In the genomic region with DNA sequence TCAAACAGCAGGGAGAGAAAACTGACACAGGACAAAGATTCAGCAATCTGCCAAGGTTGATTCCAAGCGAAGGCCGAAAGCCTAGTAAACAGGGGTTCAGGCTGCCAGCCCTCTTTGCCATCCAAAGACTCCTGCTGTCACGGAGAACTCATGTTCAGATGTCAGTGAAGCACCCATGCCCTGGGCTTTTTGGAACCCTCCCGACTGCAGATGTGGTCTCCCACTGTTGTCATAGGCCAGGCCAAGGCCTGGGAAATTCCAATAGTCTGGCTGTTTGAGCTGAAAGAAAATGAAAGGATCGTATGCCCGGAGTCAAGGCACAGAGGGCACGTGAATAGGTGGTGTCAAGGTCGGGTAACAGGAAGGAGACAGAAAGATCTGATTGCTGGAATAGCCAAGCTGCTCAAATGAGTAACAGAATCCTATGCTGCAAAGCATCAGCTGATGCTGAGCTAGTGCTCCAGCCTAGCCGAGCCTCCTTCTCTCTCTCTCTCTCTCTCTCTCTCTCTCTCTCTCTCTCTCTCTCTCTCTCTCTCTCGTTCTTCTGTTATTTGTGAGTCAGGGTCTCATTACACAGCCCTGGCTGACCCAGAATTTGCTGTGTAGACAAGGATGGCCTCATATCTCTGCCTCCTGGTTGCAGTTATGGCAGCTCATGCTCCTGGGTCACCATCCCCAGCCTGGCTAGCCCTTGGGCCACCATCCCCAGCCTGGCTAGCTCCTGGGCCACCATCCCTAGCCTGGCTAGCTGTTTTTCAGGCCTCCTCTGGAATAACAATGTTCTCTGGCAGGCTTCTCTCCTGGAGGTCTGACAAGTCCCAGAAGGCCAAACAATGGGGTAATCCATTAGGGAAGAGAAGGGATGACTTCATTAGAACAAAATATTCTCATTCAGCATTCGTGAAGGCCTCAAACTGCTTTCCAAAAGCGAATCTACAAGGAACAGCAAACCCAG, we compare ENCODE assay signal across 10 mouse cellular contexts. TPM values are rescaled to one million over a fixed set of nuclear protein-coding genes. Genes with fewer than 3 reads are reported as not detected.
DNase-seq lines count a peak whose midpoint lies in the region; ATAC-seq and TF ChIP-seq lines count a peak whose summit lies in the region.
"Had no signal": no experiment of that assay in that cellular context is flagged by ENCODE, and none has a peak within 500 bp of the region (broad histone marks: within the 10 kb centered on the region; RNA-seq: fewer than 3 reads in every experiment).

No protein-coding gene starts in this region.

- no peak overlapping the region for H3K4me2 ChIP-seq in heart, embryonic 12.5 days
- no peak overlapping the region for H3K4me2 ChIP-seq in hindbrain, postnatal 0 days (ENCODE audit: low read depth, low read length)
- no peak overlapping the region for H3K4me2 ChIP-seq in forebrain, embryonic 13.5 days
- H3K4me2 ChIP-seq: lung, embryonic 15.5 days had no signal

- peaks cover 10% of the 10 kb centered on the region for H3K4me1 ChIP-seq in heart, embryonic 12.5 days (replicated peaks)
- peaks cover 86% of the 10 kb centered on the region for H3K4me1 ChIP-seq in E14TG2a.4 (replicated peaks; ENCODE audit: low read depth, low read length)
- no peaks in the 10 kb centered on the region for H3K4me1 ChIP-seq in hindbrain, postnatal 0 days (ENCODE audit: insufficient read depth, low read length)
- H3K4me1 ChIP-seq in forebrain, embryonic 13.5 days, result peaks cover 9% of the 10 kb centered on the region
- H3K4me1 ChIP-seq: lung, embryonic 15.5 days had no signal

- TF ChIP-seq CTCF in E14TG2a.4 (conservative IDR thresholded peaks at IDR 0.05; ENCODE audit: low read length), result no peak
- TF ChIP-seq CTCF in hindbrain, postnatal 0 days (IDR thresholded peaks at IDR 0.05; ENCODE audit: low read depth), result no peak

- WGBS in heart, embryonic 12.5 days, result 51% methylated on average over 12 of the region's 12 CpGs
- 30% methylated on average over 11 of the region's 12 CpGs for WGBS in hindbrain, postnatal 0 days
- WGBS in forebrain, embryonic 13.5 days, result 49% methylated on average over 12 of the region's 12 CpGs

- H3K4me3 ChIP-seq in heart, embryonic 12.5 days, result no peak overlapping the region
- peak overlapping the region; percentile 46 for H3K4me3 ChIP-seq in E14TG2a.4 (replicated peaks; ENCODE audit: low read length)
- H3K4me3 ChIP-seq in hindbrain, postnatal 0 days (ENCODE audit: low read length), result no peak overlapping the region
- no peak overlapping the region for H3K4me3 ChIP-seq in forebrain, embryonic 13.5 days
- H3K4me3 ChIP-seq: lung, embryonic 15.5 days had no signal

- peak; percentile 97 for DNase-seq in heart, adult 11 months
- peak; percentile 39 to 61 for DNase-seq in adrenal gland, postnatal 36 days
- DNase-seq in hindbrain, postnatal 0 days (ENCODE audit: low spot score), result peak; percentile 17
- DNase-seq in cerebellum, postnatal 4 days (ENCODE audit: low spot score in 2 of 2), result no peak
- DNase-seq: retina, postnatal 1 day had no signal

- H3K36me3 ChIP-seq in heart, embryonic 12.5 days, result no peaks in the 10 kb centered on the region
- no peaks in the 10 kb centered on the region for H3K36me3 ChIP-seq in E14TG2a.4 (ENCODE audit: insufficient read depth, low read length)
- no peaks in the 10 kb centered on the region for H3K36me3 ChIP-seq in hindbrain, postnatal 0 days (ENCODE audit: insufficient read depth, low read length)
- no peaks in the 10 kb centered on the region for H3K36me3 ChIP-seq in forebrain, embryonic 13.5 days (ENCODE audit: poor library complexity, severe bottlenecking)
- H3K36me3 ChIP-seq: lung, embryonic 15.5 days had no signal

- H3K27ac ChIP-seq in heart, embryonic 12.5 days (ENCODE audit: poor library complexity, severe bottlenecking), result no peak overlapping the region
- H3K27ac ChIP-seq in hindbrain, postnatal 0 days, result peak overlapping the region; percentile 22; the same call in 1 of the 2 replicates
- H3K27ac ChIP-seq in forebrain, embryonic 13.5 days, result no peak overlapping the region
- H3K27ac ChIP-seq: lung, embryonic 15.5 days had no signal

- ATAC-seq in heart, embryonic 12.5 days (ENCODE audit: insufficient number of reproducible peaks, low FRiP score), result no peak
- no peak for ATAC-seq in hindbrain, postnatal 0 days
- no peak for ATAC-seq in granulocyte monocyte progenitor cell, adult 5-6 weeks (replicated peaks; ENCODE audit: poor library complexity, severe bottlenecking)
- ATAC-seq in forebrain, embryonic 13.5 days, result no peak

- no peaks in the 10 kb centered on the region for H3K27me3 ChIP-seq in heart, embryonic 12.5 days (replicated peaks)
- no peaks in the 10 kb centered on the region for H3K27me3 ChIP-seq in E14TG2a.4 (ENCODE audit: insufficient read depth, low read length)
- H3K27me3 ChIP-seq in hindbrain, postnatal 0 days (ENCODE audit: insufficient read depth, low read length), result no peaks in the 10 kb centered on the region
- H3K27me3 ChIP-seq in forebrain, embryonic 13.5 days, result no peaks in the 10 kb centered on the region
- H3K27me3 ChIP-seq: lung, embryonic 15.5 days had no signal

- no peak overlapping the region for H3K9ac ChIP-seq in heart, embryonic 12.5 days
- H3K9ac ChIP-seq in hindbrain, postnatal 0 days (replicated peaks; ENCODE audit: low read length), result no peak overlapping the region
- no peak overlapping the region; the same call in 1 of the 2 replicates for H3K9ac ChIP-seq in forebrain, embryonic 13.5 days
- H3K9ac ChIP-seq: lung, embryonic 15.5 days had no signal

- H3K9me3 ChIP-seq in heart, embryonic 12.5 days (replicated peaks), result no peaks in the 10 kb centered on the region
- H3K9me3 ChIP-seq in E14TG2a.4 (ENCODE audit: low read length), result no peaks in the 10 kb centered on the region
- no peaks in the 10 kb centered on the region for H3K9me3 ChIP-seq in hindbrain, postnatal 0 days (ENCODE audit: low read length)
- H3K9me3 ChIP-seq in forebrain, embryonic 13.5 days (replicated peaks), result no peaks in the 10 kb centered on the region
- H3K9me3 ChIP-seq: lung, embryonic 15.5 days had no signal

RNA-seq across cellular contexts. Expression of a gene that starts 9.1 kb away (rescaled TPM):
- polyA plus RNA-seq in heart, embryonic 12.5 days (2016; fragmentation: Nextera tagmentation; extraction: Ambion mirVana), result 87.8 and 95.3 TPM in 2 replicates
- total RNA-seq in adrenal gland, postnatal 36 days (2021), result 10 to 100 TPM; 81.8 to 86.1 TPM
- total RNA-seq in hindbrain, postnatal 0 days (2014; rRNA removed), result 35.0 and 69.2 TPM in 2 replicates
- 99.8 and 102 TPM in 2 replicates for polyA plus RNA-seq in hindbrain, postnatal 0 days (2015; fragmentation: Nextera tagmentation; extraction: Ambion mirVana)
- total RNA-seq in granulocyte monocyte progenitor cell, adult 5-6 weeks (2014; fragmentation: Nextera tagmentation), result 46.9 and 69.3 TPM in 2 replicates
- total RNA-seq in granulocyte monocyte progenitor cell, adult 5-6 weeks (2017), result 21.6 and 31.3 TPM in 2 replicates
- polyA plus RNA-seq in forebrain, embryonic 13.5 days (2015; fragmentation: Nextera tagmentation; extraction: Ambion mirVana), result 131 and 140 TPM in 2 replicates

RNA-seq across cellular contexts. Expression of a gene that starts 26.0 kb away (rescaled TPM):
- polyA plus RNA-seq in heart, embryonic 12.5 days (2016; fragmentation: Nextera tagmentation; extraction: Ambion mirVana), result 62.7 and 63.4 TPM in 2 replicates
- 10 to 100 TPM; 31.5 to 32.3 TPM for total RNA-seq in adrenal gland, postnatal 36 days (2021)
- total RNA-seq in hindbrain, postnatal 0 days (2014; rRNA removed), result 21.2 and 22.5 TPM in 2 replicates
- polyA plus RNA-seq in hindbrain, postnatal 0 days (2015; fragmentation: Nextera tagmentation; extraction: Ambion mirVana), result 35.1 and 39.5 TPM in 2 replicates
- 26.6 and 36.0 TPM in 2 replicates for total RNA-seq in granulocyte monocyte progenitor cell, adult 5-6 weeks (2014; fragmentation: Nextera tagmentation)
- 25.7 and 26.6 TPM in 2 replicates for total RNA-seq in granulocyte monocyte progenitor cell, adult 5-6 weeks (2017)
- 47.4 and 49.1 TPM in 2 replicates for polyA plus RNA-seq in forebrain, embryonic 13.5 days (2015; fragmentation: Nextera tagmentation; extraction: Ambion mirVana)

Comparison
In these comparisons a context has a peak if more than half of its experiments do, and no peak if none do; other contexts are left out.
1. DNase-seq: peak in heart, adult 11 months (single experiment), adrenal gland, postnatal 36 days (2 of 2) and hindbrain, postnatal 0 days (single experiment); none in cerebellum, postnatal 4 days (0 of 2).